Mouse (Mus musculus): Measurements from ENCODE around the gene Samd7.
A peak's percentile ranks its signal among the peaks of the same experiment; 100 is the strongest.

The Samd7 gene

DNA sequence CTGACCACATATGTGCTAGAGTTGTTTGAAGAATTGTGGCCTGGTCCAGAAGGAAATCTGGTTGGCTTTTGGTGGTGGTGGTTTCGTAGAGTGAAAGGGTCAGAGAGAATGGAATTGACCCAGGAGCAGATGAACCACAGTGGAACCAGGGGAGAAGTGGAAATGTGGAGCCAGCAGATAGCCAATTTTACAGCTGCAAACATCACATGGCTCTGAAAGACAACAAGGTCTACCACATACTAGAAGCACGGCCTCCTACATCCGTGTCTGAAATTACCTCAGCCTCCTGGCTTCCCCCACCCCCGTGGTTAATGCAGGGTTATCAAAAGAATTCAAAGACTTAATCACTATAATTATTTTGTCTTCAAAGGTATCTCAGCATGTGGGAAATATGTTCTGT lies 18.8 kb downstream of the Samd7 start:
- DNase-seq (ENCODE audit: low spot score in 2 of 2), result no peak

DNA sequence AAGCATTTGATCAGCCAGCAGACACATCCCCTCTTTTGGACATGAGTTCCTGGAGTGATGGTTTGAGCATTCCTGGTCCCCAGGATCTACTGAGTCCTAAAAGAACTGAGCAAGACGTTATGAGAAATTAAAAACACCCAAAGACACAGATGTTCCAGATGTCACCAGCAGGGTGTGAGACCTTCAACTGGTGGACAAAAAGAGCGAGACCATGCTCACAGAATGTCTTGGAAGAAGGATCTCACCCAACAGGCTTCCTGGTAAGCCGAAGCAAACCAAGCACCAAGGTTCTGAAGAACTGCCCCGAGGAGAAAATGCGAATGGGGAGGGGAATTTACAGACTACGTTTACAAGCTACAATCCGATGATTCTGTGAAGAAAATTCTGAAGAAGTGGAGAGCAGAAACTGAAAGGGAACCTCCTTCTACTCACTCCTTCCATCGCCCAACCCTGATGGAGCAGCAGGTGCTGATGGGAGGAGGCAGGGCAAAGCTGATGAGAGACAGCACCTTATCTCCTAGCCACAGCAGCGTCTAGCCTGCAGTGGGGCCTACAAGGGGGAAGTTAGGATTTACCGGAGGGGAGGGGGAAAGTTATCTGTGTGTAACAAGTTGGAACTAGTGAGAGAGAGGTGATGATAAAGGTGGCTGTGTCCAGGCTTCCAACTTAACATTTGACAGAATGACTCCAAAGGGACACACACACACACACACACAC lies 19.4 kb downstream of the Samd7 start:
- no peak for DNase-seq (ENCODE audit: low spot score in 2 of 2)

GRCm38 (mm10) chr3:30766177-30766576 lies 20.1 kb downstream of the Samd7 start:
- DNase-seq (ENCODE audit: low spot score in 2 of 2), result no peak

GRCm38 (mm10) chr3:30767271-30767670 lies 21.2 kb downstream of the Samd7 start:
- DNase-seq (ENCODE audit: low spot score in 2 of 2), result peak; percentile 23 to 64

DNA sequence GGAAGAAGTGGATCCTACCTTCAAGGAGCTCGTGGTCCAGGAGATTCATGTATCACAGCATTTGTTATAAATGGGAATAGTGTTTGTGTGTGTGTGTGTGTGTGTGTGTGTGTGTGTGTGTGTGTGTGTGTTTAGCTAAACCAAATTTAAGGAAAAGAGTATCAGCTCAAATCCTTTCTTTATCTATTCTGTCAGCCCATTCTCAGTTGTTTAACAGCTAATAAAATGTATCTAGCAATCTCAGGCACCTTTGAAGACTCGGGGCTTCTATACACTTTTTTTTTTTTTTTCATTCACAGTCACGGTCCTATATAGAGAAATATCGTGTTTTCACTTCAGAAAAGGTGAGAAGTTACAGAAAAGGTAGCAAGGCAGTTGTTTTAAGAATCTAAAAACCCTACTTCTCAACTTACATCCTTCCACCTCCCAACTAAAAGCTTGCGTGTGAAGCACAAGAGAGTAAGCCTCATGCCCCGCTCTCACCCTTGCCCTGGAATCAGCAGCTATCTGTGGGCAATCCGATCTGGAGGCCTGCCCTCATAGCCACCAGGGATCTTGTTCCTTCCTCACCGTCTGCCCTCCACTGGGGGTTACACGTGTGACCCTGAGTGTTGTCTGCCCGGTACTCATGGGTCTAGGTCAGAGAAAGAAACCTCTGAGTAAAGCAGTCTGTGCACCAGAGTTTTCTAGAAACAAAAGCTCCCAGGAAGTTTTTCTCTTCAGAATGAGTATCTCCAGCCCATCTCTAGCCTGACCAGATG lies 23.8 kb downstream of the Samd7 start:
- no peak for DNase-seq (ENCODE audit: low spot score in 2 of 2)

DNA sequence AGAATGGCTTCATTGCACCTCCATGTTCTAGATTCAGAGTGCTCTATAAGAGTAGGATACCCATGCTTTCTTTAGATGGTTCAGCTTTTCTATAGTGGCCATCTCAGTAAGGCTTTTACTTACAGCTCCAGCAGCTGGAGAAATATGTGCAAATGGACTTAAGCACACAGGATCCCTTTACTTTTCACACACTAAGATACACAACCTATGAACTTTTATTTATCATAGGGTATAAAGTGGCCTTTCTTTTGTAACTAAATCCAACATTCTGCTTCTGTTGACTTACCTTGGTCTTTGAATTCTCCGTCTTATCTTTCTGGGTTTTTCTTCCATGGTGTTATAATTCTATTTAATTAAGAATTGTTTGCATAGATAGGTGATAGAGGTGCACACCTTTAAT lies 25.5 kb downstream of the Samd7 start:
- DNase-seq (ENCODE audit: low spot score in 2 of 2), result no peak

- DNase-seq (ENCODE audit: low spot score in 2 of 2), result no peak
Measured at GRCm38 (mm10) chr3:30772631-30773030, 26.5 kb downstream of the Samd7 start.

- DNase-seq (ENCODE audit: low spot score in 2 of 2), result peak; percentile 19 to 33
Measured at GRCm38 (mm10) chr3:30774677-30775076, 28.6 kb downstream of the Samd7 start.

DNA sequence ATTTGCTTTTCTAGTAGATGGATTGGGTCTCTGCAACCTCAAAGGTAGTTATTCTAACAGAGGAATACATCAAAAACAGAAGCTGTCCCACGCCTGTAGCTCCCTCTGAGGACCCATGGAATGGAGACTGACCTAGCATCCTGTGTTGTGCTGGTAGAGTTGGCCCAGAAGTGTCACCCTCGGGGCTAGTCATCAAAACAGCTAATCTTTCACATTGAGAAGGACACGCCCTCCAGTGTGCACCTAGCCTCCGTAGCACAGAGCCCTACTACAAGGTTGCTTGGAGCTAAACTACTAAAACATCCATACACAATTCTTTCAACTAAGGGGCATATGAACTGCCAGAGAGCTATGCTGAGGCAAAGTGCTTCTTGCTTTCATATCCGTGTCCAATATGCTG lies 31.9 kb downstream of the Samd7 start:
- no peak for DNase-seq (ENCODE audit: low spot score in 2 of 2)

GRCm38 (mm10) chr3:30788531-30788930 lies 42.4 kb downstream of the Samd7 start:
- DNase-seq (ENCODE audit: low spot score in 2 of 2), result no peak

GRCm38 (mm10) chr3:30792737-30793402 lies 46.8 kb downstream of the Samd7 start, which contains the start of gene Sec62:
Gene Sec62 (plus strand): TSS chr3:30792875.
- DNase-seq (ENCODE audit: low spot score in 2 of 2), result peak; percentile 94

- peak; percentile 35 to 38 for DNase-seq (ENCODE audit: low spot score in 2 of 2)
Measured at GRCm38 (mm10) chr3:30793403-30794221, 47.5 kb downstream of the Samd7 start.

DNA sequence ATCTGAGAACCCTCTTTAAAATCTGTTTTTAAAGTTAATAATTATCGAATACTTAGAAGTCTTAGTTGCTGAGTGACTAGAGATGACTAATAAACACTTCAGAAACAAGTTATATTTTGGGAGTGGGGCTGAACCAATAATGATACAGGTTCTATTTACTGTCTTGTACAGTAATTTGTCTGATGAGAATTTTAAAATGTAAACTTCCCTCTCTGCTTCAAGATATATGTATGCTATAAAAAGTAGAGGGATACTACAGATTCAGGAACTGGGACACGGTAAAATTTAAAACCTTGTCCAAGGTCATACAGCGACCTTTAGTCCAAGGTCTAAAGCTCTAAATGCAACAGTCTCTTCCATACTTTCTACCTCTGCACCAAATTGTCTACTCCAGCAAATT lies 56.1 kb downstream of the Samd7 start:
- DNase-seq (ENCODE audit: low spot score in 2 of 2), result no peak

- no peak for DNase-seq (ENCODE audit: low spot score in 2 of 2)
Measured at GRCm38 (mm10) chr3:30812881-30813280, 66.8 kb downstream of the Samd7 start.

Data from frontal cortex, postnatal 36 days (tissue).